Mouse (Mus musculus): ENCODE measurements around the gene Rplp2. TPM values are rescaled to one million over a fixed set of nuclear protein-coding genes. Genes with fewer than 3 reads are reported as not detected.

Rplp2 gene
- total RNA-seq, 2 experiments from 2014 or later, result 2,070 to 3,129 TPM

DNA sequence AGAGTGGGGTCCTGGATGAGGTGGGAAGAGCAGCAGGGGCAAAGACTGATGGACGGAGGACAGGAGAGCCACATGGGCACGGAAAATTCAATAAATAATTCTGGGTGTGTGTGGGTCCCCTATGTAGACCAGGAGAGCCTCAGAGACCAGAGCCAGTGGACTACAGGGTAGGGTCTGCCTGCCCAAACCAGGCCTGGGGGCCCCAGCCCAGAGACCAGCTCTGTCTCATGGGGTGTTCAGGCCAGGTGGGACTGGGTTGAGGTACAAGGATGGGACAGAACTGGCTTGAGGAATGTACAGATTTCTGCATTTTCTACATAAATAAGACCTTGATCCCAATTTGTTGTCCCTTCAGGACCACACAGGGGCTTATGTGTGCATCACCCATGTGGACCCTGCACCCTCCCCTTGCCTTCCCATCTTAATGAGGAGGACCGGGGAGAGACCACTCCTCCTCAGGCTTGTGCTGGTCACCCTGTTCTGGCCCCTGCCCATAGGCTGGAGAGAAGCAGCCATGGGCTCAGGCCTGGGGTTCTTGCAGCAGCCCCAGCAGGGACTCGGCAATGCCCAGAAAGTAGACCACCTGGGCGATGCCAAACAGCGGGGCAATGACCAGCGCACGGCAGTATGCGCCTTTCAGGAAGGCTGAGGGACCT, 16.5 kb upstream of the Rplp2 start:
- ATAC-seq (replicated peaks; ENCODE audit: poor library complexity), result no peak

DNA sequence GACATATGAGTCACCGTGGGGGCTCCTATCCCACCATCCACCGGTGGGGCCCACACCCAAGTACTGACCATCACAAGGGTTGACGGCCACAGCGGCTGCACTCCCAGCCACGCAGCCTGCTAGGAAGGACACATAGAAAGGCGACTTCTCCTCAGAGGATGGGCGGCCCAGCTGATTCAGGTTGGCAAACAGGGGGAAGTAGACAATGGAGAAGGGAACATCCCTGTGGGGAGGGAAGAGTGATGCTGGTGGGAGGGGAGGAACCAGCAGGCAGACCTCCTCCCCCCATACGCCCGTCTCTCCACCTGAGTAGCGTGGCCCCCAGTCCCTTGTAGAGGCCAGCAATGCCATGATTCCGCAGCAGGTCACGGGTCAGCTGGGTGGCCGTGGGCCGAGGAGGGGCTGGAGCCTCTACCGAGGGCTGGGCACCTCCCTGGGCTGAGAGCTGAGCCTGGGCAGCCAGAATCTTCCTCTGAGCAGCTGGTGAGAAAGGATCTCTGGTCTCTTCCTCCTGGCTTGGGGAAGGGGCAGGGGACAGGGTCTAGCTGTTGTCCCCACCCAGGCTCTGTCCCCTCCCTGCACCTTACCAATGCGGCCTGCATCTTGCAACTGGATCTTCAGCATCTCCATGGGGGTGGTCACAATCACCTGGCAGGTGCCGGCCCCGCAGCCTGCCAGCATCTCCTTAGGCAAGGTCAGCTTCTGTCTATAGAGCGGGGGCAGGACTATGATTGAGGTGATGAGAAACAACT, 15.6 kb upstream of the Rplp2 start:
- ATAC-seq (replicated peaks; ENCODE audit: poor library complexity), result no peak

DNA sequence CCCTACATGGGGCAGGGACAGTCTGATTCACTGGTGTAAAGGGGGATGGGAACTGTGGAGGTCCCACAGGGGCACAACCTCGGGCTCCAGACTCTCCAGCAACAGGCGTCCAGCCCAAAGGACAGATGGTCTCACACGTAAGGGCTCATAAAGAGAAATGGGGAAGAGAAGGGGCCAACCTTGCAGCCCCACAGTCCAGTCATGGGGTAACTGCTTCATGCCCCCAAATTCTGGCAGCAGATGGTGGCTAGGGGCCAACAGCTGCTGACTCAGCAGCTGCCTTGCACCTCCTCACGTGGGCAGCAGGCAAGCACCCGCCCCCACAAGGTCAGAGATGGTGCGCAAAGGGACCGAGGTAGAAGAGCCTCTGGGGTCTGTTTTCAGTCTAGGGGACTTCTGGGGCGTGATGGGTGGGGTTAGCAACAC, 15.0 kb upstream of the Rplp2 start:
- ATAC-seq (replicated peaks; ENCODE audit: poor library complexity), result no peak

DNA sequence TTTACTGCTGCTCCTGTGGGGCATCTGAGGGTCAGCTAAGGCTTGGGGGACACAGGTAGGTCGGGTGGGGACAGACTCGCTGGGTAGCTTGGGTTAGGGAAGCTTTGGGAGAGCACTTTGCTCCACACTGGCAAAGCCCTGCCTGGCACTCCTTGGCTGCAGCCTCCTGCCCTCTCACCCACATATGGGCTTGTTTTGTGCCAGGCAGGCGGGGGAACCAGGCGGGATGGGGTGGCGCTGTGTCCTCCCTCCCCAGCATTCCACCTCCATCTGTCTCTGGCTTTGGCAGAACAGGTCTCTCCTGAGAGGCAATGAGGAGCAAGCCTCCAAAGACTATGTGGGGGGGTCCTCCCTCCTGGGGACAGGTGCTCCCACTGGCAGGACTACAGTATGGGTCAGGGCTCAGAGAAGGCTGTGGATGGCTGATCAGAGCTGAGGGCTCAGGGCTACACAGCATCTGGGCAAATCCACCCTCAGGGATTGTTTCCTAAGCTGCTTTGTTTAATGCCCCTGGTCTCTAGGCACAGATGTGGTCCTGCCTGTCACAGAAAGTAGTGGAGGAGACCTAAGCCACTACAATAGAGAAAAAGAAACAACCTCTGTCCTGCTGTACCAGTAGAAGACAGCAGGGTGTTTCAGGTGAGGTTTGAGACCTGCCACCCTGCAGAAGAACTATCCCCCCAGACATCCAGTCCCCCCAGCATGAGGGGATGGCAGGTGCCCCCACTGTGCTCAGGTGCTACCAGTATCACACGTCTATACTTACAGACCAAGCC, 14.2 kb upstream of the Rplp2 start:
- ATAC-seq (replicated peaks; ENCODE audit: poor library complexity), result no peak

DNA sequence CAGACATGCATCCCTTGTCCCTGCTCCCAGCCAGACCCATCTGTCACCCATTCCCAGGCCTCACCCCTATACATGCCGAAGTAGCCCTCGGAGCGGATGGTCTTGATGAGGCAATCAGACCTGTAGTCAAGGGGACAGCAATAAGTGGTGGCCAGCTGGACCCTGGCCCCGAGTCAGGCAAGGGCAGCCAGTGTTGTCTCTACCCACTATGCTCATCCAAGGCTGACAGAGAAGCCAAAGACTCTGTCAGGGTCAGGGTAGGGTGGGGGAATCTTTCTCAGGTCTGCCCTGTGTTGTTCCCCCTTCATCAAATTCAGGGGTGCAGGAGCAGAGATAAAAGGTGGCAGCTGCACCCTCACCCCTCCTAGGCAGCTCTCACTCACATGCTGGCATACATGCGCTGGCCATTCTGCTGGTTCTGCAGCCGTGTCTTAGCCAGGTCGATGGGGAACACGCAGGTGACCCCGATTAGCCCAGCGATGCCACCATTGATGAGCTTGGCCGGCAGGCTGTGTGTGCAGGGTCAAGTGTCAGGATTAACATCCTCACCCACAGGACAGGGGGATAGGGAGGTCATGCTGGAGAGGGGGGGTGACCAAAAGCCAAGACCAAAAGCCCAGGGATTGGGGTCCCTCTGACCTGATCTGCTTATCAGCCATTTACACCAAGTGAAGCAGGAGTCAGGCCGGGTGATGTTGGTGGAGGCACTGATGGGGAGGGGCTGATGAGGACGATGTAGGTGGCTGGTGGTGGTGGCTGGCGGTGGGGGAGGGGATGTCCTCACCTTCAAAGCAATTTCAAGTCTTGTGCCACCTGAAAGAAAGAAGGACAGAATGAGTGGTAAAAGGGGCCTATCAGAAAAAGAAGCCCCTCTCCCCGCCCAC, 13.4 kb upstream of the Rplp2 start:
- ATAC-seq (replicated peaks; ENCODE audit: poor library complexity), result no peak

DNA sequence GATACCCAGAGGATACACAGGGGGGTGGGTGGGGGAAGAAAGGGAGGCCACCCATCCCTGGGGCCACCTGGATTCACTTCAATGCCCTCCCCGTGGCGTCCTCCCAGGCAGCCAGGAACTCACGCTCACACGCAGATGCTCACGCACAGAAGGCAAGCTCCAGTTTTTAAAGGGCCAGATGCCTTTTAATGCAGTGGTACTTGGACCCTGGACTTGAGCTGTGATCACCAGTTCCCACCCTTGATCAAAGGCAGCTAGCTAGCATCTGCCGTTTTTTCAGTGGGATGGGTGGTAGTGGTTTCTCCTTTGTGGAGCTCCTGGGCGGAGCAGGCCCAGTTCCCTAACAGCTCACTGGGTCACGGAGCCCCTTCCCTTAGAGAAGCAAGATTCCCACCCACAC, 12.7 kb upstream of the Rplp2 start:
- ATAC-seq (replicated peaks; ENCODE audit: poor library complexity), result no peak

DNA sequence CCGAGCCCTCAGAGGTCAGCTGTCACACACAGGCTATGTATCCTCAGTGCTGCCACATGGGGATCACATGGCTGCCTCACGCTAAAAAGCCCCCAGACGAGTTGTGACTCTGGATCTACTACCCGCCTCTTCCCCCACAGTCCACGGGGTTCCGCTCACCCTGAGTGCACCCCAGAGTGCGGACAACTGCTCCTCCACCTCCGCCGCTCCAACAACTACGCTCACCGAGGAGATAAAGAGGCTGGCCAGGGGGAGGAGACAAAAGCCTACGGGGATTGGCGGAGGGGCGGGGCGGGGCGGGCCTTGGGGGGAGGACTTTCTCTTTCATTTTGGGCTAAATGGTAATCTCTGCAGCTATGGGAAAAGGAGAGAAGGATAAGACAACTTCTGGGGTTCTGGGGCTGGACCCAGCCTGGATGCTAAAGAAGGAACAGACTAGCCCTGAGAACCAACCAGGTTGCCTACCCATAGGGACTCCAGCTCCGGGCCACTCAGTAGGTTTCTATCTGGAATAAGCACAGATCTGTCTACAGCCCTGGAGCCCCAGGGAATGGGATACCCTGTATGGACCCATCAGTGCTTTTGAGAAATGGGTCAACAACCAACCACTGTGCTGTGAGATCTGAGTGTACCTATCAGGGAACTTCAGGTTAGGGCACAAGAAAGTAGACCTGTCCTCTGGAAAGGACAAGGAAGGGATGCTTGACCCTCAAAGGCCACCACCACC, 11.9 kb upstream of the Rplp2 start:
- ATAC-seq (replicated peaks; ENCODE audit: poor library complexity), result peak; percentile 71

DNA sequence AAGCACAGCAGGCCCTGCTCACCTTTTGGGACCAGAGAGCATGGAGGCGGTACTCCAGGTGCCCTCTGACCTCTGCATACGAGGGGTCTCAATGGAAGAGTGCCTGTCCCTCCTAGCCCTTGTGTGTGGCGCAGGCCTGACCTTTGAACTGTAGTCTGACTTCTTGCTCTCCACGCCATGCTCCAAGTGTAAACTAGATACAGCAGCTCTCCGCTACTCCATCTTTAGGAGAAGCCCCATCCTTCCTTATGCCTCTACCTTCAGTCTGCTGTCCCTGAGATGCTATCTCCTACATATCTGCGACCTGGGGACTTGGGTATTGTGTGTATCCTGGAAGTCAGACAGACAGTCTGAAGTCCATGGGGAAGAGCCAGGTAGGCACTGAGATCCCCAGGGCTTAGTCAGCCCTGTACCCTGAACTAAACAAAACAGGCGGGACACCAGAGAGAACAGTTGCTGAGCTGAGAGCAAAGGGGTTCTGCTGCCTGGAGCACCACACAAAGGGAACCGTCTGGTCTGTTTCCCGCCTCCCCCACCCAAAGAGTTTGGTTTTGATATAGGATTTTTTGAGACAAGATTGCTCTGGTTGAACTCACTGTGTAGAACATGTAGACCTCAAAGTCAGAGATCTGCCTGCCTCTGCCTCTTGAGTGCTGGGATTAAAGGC, 11.2 kb upstream of the Rplp2 start:
- ATAC-seq (replicated peaks; ENCODE audit: poor library complexity), result no peak

DNA sequence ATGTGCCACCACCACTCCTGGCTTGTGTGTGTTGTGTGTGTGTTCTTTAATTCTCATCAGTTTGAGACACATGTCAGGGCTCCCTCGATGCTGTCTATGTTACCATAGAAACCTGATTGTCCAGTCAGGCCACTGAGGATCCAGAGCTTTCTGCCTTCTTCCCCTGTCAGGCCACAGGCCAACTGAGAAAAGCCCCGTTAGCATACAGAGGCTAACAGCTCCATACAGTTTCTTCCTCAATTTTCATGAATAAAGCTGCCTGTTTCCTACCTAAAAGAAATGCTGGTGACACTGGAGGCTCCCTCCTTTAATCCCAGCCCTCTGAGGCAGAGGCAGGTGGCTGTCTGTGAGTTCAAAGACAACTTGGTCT, 10.7 kb upstream of the Rplp2 start:
- ATAC-seq (replicated peaks; ENCODE audit: poor library complexity), result no peak

DNA sequence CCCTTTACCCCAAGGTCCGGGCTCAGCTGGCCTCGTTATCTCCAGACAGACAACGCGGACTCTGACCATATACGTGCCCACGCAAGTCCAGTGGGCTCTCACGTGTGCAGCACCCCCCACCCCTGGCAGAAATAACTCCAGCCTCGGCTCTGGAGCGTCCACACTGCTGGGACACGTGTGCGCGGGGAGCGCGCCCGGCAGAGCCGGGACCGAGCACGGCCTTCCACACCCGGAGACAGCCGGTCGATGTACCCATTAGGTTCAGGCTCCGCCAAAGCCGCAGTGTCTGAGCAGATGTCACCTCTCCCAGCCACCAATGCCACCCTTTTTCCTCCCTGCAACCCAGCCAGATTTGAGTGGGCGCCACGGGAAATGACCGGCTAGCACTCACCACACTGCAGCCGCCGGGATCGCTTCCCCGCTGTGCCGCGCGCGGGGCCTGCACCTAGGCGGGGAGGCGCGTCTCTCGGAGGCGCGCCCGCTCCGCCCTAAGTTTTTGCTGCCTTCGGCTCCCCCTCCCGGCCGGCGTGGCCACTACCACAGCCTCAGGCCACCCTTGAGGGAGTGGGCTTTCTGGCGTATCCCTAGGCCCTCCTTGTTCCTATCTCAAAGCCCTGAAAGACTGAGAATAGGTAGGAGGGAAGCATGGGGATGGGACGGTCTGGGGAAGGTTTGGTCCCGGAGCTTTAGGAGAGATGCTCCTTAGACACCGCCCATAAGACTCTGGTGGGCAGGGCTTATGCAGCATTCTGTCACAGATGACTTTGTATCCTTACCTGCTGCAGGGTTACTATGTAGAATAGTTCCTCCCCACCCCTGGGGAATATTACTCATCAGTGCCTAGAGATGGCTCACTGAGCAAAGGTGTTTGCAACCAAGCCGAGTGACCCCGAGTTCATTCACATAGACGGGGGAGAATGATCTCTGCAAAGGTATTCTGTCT, 9.7 kb upstream of the Rplp2 start, which contains the start of gene Slc25a22:
Gene Slc25a22, minus strand, starts transcription at position 715 of the 943 bp plus-strand sequence.
- peak; percentile 75 for ATAC-seq (replicated peaks; ENCODE audit: poor library complexity)

DNA sequence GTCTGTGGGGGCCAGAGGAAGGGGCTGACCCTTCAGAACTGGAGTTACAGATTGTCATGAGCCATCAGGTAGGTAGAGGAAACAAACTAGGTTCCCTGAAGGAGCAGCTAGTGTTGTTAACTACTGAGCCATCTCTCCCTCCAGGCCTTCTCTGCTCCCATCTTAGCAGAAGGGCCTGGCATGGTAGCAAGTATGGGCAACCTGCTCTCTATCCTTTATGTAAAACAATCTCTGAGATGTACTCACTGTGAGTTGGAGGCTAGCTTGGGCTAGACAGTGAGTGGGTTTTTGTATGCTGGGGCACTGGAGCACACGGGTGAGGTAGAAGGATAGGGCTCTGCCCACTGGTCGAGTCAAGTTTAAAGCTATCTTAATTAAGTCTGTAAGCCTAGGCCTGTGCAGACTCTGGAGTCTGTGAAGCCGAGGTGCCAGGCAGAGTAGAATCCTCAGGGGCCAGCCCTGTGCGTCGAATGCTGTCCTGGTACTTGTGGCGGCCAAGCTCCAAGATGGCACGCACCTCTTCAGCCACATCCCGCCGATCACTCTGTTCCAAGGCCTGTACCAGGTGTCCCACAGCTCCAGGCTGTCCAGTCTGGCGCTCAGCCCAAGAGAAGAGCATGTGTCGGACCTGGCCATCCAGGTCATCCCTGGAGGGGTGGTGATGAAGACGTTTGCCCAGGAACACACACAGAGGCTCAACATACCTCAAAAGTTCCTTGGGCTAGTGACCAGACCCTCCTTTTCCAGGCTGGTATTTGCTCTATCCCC, 8.8 kb upstream of the Rplp2 start:
- no peak for ATAC-seq (replicated peaks; ENCODE audit: poor library complexity)

DNA sequence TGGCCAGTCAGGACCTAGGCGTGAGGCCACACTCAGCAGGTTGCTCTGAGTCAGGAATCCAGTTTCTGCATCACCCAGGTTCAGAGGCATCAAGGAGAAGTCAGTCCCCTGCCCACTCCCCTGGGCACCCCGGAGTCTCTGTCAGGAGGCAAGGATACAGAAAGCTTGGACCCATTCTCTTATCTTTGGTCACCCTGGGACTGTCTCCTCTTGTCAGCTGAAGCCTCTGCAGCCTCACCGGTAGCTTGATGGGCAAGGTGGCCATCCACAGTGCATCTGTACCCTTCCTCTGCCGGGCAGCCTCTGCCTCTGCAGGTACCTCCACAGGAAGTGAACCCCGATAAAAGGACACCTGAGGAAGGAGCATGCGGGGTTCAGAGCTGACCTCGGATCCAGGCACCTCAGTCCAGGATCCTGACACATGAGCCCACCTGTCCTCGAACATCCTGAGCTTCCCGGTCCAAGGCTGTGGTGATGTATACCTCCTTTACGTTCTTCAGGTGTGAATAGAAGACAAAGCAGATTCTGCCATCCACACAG, 8.0 kb upstream of the Rplp2 start:
- no peak for ATAC-seq (replicated peaks; ENCODE audit: poor library complexity)

DNA sequence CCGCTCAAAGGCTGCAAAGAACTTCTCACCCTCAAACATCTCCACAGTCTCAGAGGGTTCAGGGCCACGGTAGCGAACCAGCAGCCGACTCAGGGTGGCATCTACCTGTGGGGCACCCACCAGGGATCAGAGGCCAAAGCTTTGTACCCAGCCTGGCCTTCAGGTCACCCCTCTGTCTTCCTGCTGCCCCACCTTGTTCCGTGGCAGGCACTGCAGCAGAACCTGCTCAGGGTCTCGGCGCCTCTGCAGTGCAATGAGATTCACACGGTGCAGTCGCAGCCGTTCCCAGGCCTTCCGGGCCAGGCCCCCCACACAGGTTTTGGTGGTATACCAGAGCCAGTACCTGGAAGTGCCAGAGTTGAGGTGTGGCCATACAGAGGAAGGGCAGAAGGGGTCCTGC, 7.4 kb upstream of the Rplp2 start:
- no peak for ATAC-seq (replicated peaks; ENCODE audit: poor library complexity)

DNA sequence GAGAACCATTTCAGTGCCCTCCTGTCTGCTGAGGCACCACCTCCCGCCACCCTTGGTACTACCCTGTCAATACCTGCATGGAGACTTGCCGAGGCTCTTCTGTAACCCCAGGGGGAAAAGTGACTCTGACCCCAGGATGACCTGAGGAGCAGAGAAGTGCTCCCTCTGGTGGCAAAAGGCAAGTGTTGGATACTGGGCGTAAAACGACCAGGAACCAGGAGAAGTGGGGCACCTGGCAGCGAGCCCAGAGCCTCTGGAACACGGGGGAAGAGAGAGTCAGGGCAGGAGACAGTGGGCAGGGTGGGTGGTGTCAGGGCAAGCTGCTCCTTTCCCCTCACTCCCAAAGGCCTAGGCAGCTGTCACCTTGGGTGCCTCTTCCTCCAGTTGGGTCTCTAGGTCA, 6.6 kb upstream of the Rplp2 start:
- peak; percentile 25; the same call in 1 of the 2 replicates for ATAC-seq (replicated peaks; ENCODE audit: poor library complexity)

DNA sequence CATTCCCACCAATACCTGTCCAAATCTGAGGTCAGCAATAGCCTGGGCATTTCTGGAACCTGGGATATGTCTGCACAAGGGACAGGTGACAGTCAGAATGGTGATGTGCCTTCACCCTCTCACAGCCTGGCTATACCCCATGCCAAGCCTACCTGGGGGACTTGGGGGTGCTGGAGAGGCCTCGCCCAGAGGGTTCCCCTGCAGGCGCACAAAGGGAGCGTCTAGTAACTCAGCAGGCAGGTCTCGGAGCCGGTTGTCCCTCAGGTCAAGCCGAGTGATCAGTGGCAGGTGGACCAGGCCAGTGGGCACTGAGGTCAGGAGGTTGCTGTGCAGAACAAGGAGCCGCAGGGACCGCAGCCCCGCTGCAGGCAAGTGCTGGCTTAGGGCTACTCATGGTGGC, 5.7 kb upstream of the Rplp2 start:
- ATAC-seq (replicated peaks; ENCODE audit: poor library complexity), result no peak

DNA sequence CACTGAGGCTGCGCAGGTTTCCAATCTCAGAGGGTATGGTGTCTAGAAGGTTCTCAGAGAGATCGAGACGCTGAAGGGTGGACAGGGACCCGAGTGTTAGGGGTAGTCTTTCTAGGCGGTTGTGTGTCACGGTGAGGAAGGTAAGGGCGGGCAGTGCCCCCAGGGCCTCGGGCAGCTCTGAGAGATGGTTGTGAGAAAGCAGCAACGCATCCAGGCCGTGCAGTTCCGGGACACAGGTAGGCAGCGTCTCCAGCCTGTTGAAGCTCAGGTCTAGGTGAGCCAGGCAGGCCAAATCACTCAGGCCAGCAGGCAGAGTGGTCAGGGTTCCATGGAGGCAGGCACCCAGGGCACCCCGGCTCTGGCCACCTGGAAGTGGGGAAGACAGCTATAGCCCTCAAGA, 5.0 kb upstream of the Rplp2 start:
- no peak for ATAC-seq (replicated peaks; ENCODE audit: poor library complexity)

DNA sequence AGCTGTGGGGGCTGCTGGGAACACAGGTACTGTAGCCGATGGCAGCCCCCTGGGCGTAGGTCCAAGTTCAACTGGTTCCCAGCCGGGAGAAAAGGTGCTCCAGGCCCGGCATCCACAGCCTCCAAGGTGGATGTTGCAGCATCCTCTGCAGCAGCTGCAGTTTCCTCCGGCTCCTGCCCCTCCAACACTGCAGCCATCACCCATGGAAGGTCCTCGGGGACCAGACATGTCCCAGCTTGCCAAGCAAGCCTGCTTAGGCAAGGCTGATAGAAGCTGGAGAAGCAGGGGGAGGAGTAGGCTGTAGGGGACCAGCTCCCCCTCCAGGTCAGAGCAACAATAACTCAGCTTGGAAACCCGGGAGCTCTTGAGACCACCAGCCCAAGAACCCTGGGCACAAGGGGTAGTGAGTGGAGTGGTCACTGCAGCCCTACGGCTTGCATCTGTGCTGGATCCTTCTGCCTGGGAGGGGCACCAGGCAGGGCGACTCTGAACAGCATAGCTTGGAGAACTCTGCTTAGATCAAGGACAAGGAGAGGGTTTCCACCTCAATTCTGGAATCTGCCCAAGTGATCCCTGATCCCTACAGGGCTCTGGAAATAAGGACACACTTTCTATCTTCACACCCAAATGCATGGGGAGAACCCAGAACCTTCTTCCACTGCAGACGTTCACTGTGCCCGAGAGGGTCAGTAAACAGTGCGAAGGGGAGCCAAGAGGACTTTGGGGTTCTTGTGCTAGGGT, 3.9 kb upstream of the Rplp2 start:
- ATAC-seq (replicated peaks; ENCODE audit: poor library complexity), result peak; percentile 42

Measured in megakaryocyte progenitor cell, adult 5-6 weeks (primary cell).